In genomic region chr11:79398336-79398735, GRCm38 (mm10) we compare ENCODE assay signal across 8 mouse cellular contexts. TPM values are rescaled to one million over a fixed set of nuclear protein-coding genes. Genes with fewer than 3 reads are reported as not detected.
DNase-seq lines count a peak whose midpoint lies in the region; ATAC-seq and TF ChIP-seq lines count a peak whose summit lies in the region.

No protein-coding gene starts in this region.

- peak; percentile 89 for DNase-seq in forebrain, postnatal 0 days
- DNase-seq in adrenal gland, adult 2 months = peak; percentile 83
- peak; percentile 83 for DNase-seq in embryo, embryonic 11 days
- DNase-seq in heart, postnatal 0 days (ENCODE audit: low spot score) = peak; percentile 61
- DNase-seq in layer of hippocampus, postnatal 25 days (ENCODE audit: extremely low spot score in 1 of 2, low spot score in 1 of 2) = peak; percentile 88 to 99
- DNase-seq in spleen, postnatal 36 days (ENCODE audit: low spot score in 2 of 2) = peak; percentile 56 to 69

- peaks cover 4% of the 10 kb centered on the region for H3K36me3 ChIP-seq in forebrain, postnatal 0 days (ENCODE audit: insufficient read depth)
- H3K36me3 ChIP-seq in forebrain, embryonic 15.5 days = peaks cover 9% of the 10 kb centered on the region; the same call in 1 of the 2 replicates
- H3K36me3 ChIP-seq in heart, postnatal 0 days (replicated peaks; ENCODE audit: control insufficient read depth, insufficient read depth, low read length) = peaks cover 25% of the 10 kb centered on the region

- TF ChIP-seq EP300 in heart, postnatal 0 days (IDR thresholded peaks at IDR 0.05; ENCODE audit: low read depth) = no peak

- peak; percentile 96 for TF ChIP-seq CTCF in forebrain, postnatal 0 days (IDR thresholded peaks at IDR 0.05; ENCODE audit: low read depth)
- peak; percentile 97 for TF ChIP-seq CTCF in heart, postnatal 0 days (IDR thresholded peaks at IDR 0.05; ENCODE audit: low read depth)

- WGBS in forebrain, postnatal 0 days = 59% methylated on average over 3 of the region's 3 CpGs
- WGBS in forebrain, embryonic 15.5 days = 61% methylated on average over 3 of the region's 3 CpGs
- WGBS in heart, postnatal 0 days = 57% methylated on average over 3 of the region's 3 CpGs

- H3K4me1 ChIP-seq in forebrain, postnatal 0 days (ENCODE audit: insufficient read depth) = no peaks in the 10 kb centered on the region
- H3K4me1 ChIP-seq in forebrain, embryonic 15.5 days = no peaks in the 10 kb centered on the region
- H3K4me1 ChIP-seq in heart, postnatal 0 days (ENCODE audit: control insufficient read depth, insufficient read depth) = no peaks in the 10 kb centered on the region

- no peaks in the 10 kb centered on the region for H3K9me3 ChIP-seq in forebrain, postnatal 0 days (ENCODE audit: low read length)
- H3K9me3 ChIP-seq in forebrain, embryonic 15.5 days = no peaks in the 10 kb centered on the region
- H3K9me3 ChIP-seq in heart, postnatal 0 days (replicated peaks; ENCODE audit: control insufficient read depth, low read length) = no peaks in the 10 kb centered on the region

- no peaks in the 10 kb centered on the region for H3K27me3 ChIP-seq in forebrain, postnatal 0 days (ENCODE audit: insufficient read depth, low read length)
- H3K27me3 ChIP-seq in forebrain, embryonic 15.5 days = no peaks in the 10 kb centered on the region
- no peaks in the 10 kb centered on the region for H3K27me3 ChIP-seq in heart, postnatal 0 days (ENCODE audit: control insufficient read depth, insufficient read depth, low read length)

- H3K9ac ChIP-seq in forebrain, postnatal 0 days = no peak overlapping the region
- H3K9ac ChIP-seq in forebrain, embryonic 15.5 days (replicated peaks) = no peak overlapping the region
- H3K9ac ChIP-seq in heart, postnatal 0 days (replicated peaks; ENCODE audit: low read depth, low read length) = no peak overlapping the region

- no peak overlapping the region for H3K4me3 ChIP-seq in forebrain, postnatal 0 days (ENCODE audit: low read depth, low read length)
- H3K4me3 ChIP-seq in forebrain, embryonic 15.5 days = no peak overlapping the region
- H3K4me3 ChIP-seq in heart, postnatal 0 days (ENCODE audit: low read depth, low read length) = no peak overlapping the region

- ATAC-seq in forebrain, postnatal 0 days = peak; percentile 42; the same call in 1 of the 2 replicates
- no peak for ATAC-seq in forebrain, embryonic 15.5 days (replicated peaks)
- no peak for ATAC-seq in heart, postnatal 0 days (ENCODE audit: insufficient read depth, low read depth)
- ATAC-seq in megakaryocyte-erythroid progenitor cell, adult 5-6 weeks (replicated peaks; ENCODE audit: low FRiP score, low TSS enrichment, poor library complexity, severe bottlenecking) = peak; percentile 71; the same call in 1 of the 2 replicates

- H3K4me2 ChIP-seq in forebrain, postnatal 0 days (ENCODE audit: low read depth) = no peak overlapping the region
- no peak overlapping the region for H3K4me2 ChIP-seq in forebrain, embryonic 15.5 days (replicated peaks)
- no peak overlapping the region for H3K4me2 ChIP-seq in heart, postnatal 0 days (ENCODE audit: low read depth, low read length)

- no peak overlapping the region for H3K27ac ChIP-seq in forebrain, postnatal 0 days (ENCODE audit: low read depth, low read length)
- H3K27ac ChIP-seq in forebrain, embryonic 15.5 days (replicated peaks) = no peak overlapping the region
- no peak overlapping the region for H3K27ac ChIP-seq in heart, postnatal 0 days (ENCODE audit: low read depth)

RNA-seq across cellular contexts. Expression of gene Nf1, which starts 58.8 kb away (rescaled TPM):
- total RNA-seq in forebrain, postnatal 0 days (2014; rRNA removed) = 61.1 and 72.6 TPM in 2 replicates
- 4.3 and 5.5 TPM in 2 replicates for polyA plus RNA-seq in forebrain, postnatal 0 days (2015; fragmentation: Nextera tagmentation; extraction: Ambion mirVana)
- 5.9 and 6.4 TPM in 2 replicates for polyA plus RNA-seq in forebrain, embryonic 15.5 days (2015; fragmentation: Nextera tagmentation; extraction: Ambion mirVana)
- 10 to 100 TPM; 49.2 to 62.9 TPM for total RNA-seq in adrenal gland, adult 2 months (2021)
- polyA plus RNA-seq in adrenal gland, adult 2 months (2012; rRNA removed) = 9.7 and 12.9 TPM in 2 replicates
- total RNA-seq in heart, postnatal 0 days (2014; rRNA removed; ENCODE audit: low replicate concordance) = 19.2 and 20.1 TPM in 2 replicates
- polyA plus RNA-seq in heart, postnatal 0 days (2015; fragmentation: Nextera tagmentation; extraction: Ambion mirVana) = 2.6 and 3.5 TPM in 2 replicates
- total RNA-seq in layer of hippocampus, postnatal 25 days (2021) = 100 to 1,000 TPM; 103 to 117 TPM
- total RNA-seq in megakaryocyte-erythroid progenitor cell, adult 5-6 weeks (2014; fragmentation: Nextera tagmentation) = 23.3 and 27.5 TPM in 2 replicates
- 10.6 and 11.7 TPM in 2 replicates for total RNA-seq in megakaryocyte-erythroid progenitor cell, adult 5-6 weeks (2017)

Comparison
In these comparisons a context has a peak if more than half of its experiments do, and no peak if none do; other contexts are left out.
1. ATAC-seq: peak in forebrain, postnatal 0 days (single experiment) and megakaryocyte-erythroid progenitor cell, adult 5-6 weeks (single experiment); none in forebrain, embryonic 15.5 days (single experiment) and heart, postnatal 0 days (single experiment).
2. Peak in every context shown above with its lines, with median percentiles within 50 percentile points of each other: DNase-seq.